Mouse (Mus musculus): ENCODE results near the gene Pde4c. TPM values are rescaled to one million over a fixed set of nuclear protein-coding genes. Genes with fewer than 3 reads are reported as not detected.

Gene Pde4c
- polyA plus RNA-seq, 1 experiment from 2014 or later, result 0.21 TPM

DNA sequence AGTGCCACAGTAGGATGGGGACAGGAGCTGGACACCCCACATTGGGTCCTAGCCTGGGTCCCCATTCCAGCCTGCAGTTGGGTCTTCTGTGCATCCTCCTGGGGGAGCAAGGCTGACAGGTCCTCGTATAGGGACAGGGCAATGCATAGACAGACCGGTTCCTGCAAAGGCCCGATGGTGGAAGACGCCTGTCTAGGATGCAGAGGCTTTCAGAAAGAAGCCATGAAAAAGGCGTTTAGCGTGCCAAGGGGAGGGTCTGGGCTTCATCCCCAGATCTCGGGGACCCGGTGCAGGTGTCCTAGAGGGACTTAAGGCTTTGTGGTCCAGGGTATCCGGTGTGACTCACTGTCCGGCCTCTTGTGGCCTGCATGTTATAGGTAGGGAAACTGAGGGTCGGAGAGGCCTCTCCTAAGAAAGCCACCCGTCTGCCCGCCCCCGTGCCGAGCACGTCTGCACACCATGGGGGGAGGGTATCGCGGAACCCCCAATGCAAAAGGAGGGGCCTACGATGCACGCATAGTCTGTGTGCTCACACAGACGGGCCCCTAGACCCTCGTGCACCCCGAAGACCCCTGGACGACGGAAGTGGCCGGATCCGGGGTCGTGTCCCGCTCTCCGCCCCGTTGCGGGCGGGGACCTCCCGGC, 52.5 kb downstream of the Pde4c start:
- Histone ChIP-seq H3K9me3 (no peaks in the 10 kb centered on the region), H3K27ac (peak overlapping the region; percentile 98), H3K9ac (peak overlapping the region; percentile 98), H3K36me3 (peaks cover 41% of the 10 kb centered on the region), H3K4me2 (replicated peaks) (peak overlapping the region; percentile 90), H3K4me3 (replicated peaks) (peak overlapping the region; percentile 82), H3K4me1 (replicated peaks) (peaks cover 46% of the 10 kb centered on the region), H3K27me3 (replicated peaks) (no peaks in the 10 kb centered on the region)
- 2% methylated on average over 34 of the region's 34 CpGs for WGBS
- peak; percentile 21 for ATAC-seq

DNA sequence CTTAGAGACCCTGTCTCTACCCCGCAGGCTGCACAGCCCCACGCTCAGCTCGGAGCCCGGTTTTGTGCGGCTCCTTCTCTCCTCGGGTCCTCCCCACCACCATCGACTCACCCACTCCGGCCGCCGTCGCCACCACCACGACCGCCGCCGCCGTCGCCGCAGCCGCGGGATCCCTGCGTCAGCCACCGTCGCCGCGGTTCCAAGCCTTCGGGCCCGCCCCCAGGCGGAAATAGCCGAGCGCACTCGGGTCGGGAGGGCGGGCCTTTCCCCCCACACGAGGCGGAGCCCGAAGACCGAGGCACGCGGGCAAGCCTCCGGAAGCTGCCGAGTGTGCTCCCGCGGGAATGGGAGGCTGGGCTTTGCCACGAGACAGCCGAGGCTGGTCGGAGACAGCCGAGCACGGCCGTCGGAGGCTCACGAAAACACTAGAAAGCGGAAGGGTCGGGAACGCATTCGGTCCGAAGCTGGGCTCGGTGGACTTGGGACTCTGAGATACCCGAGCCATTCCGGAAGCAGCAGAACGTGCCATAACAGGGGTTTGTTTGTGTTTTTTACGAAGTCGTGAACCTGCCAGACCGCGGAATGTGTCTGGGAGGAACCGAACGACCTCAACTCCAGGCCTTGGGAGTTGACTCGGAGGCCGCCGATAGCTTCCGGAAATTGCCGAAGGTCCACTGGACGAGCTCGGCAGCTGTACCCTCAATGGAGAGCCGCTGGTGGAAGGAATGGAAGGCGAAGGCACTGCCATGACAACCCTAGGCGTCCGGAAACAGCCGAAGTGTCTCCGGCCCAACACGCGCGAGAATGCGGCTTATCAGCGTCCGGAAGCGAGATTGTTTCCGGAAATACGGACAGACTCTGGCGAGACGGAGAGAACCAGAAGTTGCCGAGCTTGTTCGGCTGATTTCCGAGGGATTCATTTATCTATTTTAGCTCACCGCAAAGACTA, 53.2 kb downstream of the Pde4c start, which contains the start of gene Pik3r2:
Pik3r2 (minus strand) TSS at position 218 of the 949 bp plus-strand sequence.
- Histone ChIP-seq H3K4me3 (replicated peaks) (peak within 1 kb of the TSS; percentile 82), H3K4me2 (replicated peaks) (peak within 1 kb of the TSS; percentile 90), H3K4me1 (replicated peaks) (peaks cover 46% of the 10 kb centered on the region), H3K36me3 (peaks cover 35% of the 10 kb centered on the region), H3K27me3 (replicated peaks) (no peaks in the 10 kb centered on the region), H3K9ac (peak within 1 kb of the TSS; percentile 98), H3K9me3 (no peaks in the 10 kb centered on the region), H3K27ac (peak within 1 kb of the TSS; percentile 98)
- under 1% methylated on average over 92 of the region's 94 CpGs for WGBS
- ATAC-seq, result peak; percentile 94

DNA sequence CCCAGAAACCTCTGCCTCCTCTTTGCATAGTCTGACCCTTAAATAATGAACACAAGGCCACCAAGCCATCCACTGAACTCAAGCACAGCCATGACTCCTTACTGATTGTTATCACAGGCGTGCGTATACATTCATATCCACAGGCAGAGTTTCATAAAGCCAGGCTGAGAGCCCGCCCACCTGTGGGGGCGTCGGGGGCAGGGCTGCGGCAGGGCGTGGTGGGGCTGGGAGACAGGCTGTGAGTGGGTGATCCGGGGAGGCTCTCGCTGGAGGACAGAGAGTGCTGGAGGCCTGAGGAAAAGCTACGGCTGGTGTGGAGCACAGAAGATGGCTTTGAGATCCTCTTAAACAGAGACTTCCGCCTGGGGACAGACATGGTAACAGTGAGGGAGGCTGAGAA, 56.6 kb downstream of the Pde4c start:
- Histone ChIP-seq H3K9me3 (no peaks in the 10 kb centered on the region), H3K27ac (no peak overlapping the region), H3K27me3 (replicated peaks) (no peaks in the 10 kb centered on the region), H3K36me3 (peaks cover 44% of the 10 kb centered on the region), H3K9ac (no peak overlapping the region), H3K4me2 (replicated peaks) (no peak overlapping the region), H3K4me3 (replicated peaks) (no peak overlapping the region), H3K4me1 (replicated peaks) (peaks cover 18% of the 10 kb centered on the region)
- no peak for ATAC-seq
- WGBS, result 73% methylated on average over 11 of the region's 11 CpGs

DNA sequence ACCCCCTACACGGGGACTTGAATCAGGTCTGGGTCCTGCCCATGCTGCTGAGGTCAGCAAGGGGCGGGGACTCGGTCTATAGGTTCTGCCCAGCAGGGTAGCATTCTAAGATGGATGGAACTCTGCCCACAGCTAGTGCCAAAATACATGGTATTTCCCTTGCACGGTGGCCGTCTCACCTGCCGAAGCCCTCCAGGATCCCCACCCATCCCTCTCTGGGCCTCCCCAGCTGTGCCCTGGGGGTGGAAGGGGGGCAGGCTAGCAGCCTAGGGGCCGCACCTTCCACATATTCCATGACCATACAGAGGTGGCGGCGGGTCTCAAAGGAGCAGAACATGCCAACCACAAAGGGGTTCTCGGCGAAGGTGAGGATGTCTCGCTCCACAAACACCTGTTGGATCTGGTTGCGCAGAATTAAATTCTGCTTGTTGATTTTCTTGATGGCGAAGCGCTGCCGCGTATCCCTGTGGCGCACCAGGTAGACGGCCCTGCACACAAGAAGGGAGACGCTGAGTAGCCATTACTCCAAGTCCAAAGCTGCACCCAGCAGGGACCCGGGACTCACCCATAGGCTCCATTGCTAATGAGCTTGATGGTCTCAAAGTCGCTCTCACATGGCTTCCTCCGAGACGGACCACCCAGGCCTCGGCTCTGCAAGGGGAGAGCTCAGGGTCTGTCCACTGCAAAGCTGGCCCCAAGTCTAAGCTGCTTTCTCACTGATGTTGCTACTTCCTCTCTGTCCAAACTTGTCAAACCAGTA, 63.0 kb downstream of the Pde4c start:
- peaks cover 19% of the 10 kb centered on the region for H3K4me1 ChIP-seq (replicated peaks)
- no peak overlapping the region for H3K4me2 ChIP-seq (replicated peaks)
- H3K9ac ChIP-seq, result no peak overlapping the region
- H3K9me3 ChIP-seq, result no peaks in the 10 kb centered on the region
- H3K27ac ChIP-seq, result no peak overlapping the region
- peaks cover 44% of the 10 kb centered on the region for H3K36me3 ChIP-seq
- H3K4me3 ChIP-seq (replicated peaks), result no peak overlapping the region
- no peaks in the 10 kb centered on the region for H3K27me3 ChIP-seq (replicated peaks)
- 89% methylated on average over 25 of the region's 25 CpGs for WGBS
- ATAC-seq, result no peak

DNA sequence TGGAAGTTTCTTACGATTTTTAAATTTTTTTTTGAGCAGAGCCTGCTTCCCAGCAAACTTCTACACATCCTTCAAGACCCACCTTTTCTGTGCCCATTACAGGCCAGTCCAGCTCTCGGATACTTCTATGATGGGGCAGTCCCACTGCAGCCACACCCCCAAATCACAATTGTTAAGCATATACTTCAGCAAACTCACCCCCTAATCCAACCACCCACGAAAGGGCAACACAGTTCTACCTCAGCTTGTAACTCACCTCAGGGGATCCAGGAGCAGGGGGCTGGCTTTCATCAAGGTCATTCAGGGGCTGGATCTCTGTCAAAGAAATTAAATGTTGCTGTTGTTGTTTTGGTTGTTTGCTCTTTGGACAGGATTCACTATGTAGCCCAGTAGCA, 63.5 kb downstream of the Pde4c start:
- H3K4me2 ChIP-seq (replicated peaks), result peak overlapping the region; percentile 30; the same call in 1 of the 2 replicates
- no peak for ATAC-seq
- H3K4me1 ChIP-seq (replicated peaks), result peaks cover 25% of the 10 kb centered on the region
- H3K4me3 ChIP-seq (replicated peaks), result no peak overlapping the region
- H3K9ac ChIP-seq, result no peak overlapping the region
- 82% methylated on average over 3 of the region's 3 CpGs for WGBS
- peaks cover 44% of the 10 kb centered on the region for H3K36me3 ChIP-seq
- no peaks in the 10 kb centered on the region for H3K27me3 ChIP-seq (replicated peaks)
- H3K9me3 ChIP-seq, result no peaks in the 10 kb centered on the region
- H3K27ac ChIP-seq, result no peak overlapping the region

DNA sequence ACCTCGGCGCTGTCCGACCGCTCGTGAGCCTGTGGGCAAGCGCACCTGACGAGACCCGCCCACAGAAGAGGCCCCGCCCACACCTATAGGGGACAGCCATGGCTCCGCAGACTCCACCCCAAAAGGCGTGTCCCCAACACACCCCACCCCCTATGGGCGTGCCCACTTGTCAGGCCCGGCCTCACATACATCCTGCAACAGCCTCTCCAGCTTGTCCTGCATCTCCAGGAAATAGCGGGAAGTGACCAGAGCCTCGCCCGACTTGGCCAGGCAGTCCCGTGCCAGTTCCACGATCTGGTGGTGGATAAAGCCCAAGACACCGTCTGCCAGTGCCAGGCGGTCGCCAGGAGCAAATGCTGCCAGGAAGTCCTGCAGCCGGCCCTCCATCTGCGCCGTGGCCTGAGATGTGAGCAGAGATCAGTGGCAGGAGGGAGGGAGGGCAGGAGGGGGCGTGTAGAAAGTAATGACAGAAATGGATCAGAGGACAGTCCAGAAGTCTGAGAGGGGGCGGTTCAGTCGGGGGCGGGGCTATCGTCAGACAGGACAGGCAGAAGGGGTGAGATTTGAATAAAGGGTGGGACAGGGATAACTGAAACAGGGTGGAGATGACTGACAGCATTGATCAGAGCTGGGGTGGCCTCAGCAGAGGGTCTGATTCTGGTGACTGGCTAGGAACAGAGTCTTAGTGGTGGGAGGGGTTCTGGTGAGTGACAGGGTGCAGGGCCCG, 64.6 kb downstream of the Pde4c start:
- ATAC-seq, result peak; percentile 32
- peaks cover 41% of the 10 kb centered on the region for H3K36me3 ChIP-seq

DNA sequence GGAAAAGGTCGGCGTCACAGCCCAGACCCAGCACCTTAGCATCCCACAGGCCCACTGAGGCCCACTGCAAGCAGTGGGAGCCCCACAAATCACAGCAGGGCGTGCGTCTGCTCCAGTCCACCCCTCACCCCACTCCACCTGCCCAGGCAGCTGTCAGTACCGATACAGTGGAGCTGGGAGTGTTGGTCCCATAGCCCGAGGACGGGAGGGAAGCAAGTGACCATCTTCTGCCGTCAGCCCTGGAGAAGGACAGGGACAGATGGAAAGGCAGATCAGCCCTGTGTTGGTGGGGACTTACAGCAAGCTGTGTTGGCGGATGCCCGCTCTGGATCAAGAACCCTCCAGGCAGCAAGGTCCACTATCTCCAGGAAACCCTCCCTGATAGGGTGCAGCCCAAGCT, 65.5 kb downstream of the Pde4c start:
- H3K9ac ChIP-seq, result no peak overlapping the region
- H3K4me3 ChIP-seq (replicated peaks), result no peak overlapping the region
- H3K36me3 ChIP-seq, result peaks cover 31% of the 10 kb centered on the region
- H3K27ac ChIP-seq, result no peak overlapping the region
- no peak overlapping the region for H3K4me2 ChIP-seq (replicated peaks)
- H3K27me3 ChIP-seq (replicated peaks), result no peaks in the 10 kb centered on the region
- no peak for ATAC-seq
- H3K4me1 ChIP-seq (replicated peaks), result peaks cover 35% of the 10 kb centered on the region
- 85% methylated on average over 10 of the region's 10 CpGs for WGBS
- H3K9me3 ChIP-seq, result no peaks in the 10 kb centered on the region

More for the DNA sequence above, 64.6 kb downstream of the Pde4c start:
- Histone ChIP-seq H3K27me3 (replicated peaks) (no peaks in the 10 kb centered on the region), H3K4me2 (replicated peaks) (peak overlapping the region; percentile 30), H3K4me3 (replicated peaks) (no peak overlapping the region), H3K9ac (no peak overlapping the region), H3K4me1 (replicated peaks) (peaks cover 32% of the 10 kb centered on the region), H3K9me3 (no peaks in the 10 kb centered on the region), H3K27ac (0 out of 2 replicates have a peak overlapping the region, but pooled peaks have one; percentile 11)
- whole genome bisulfite sequencing, result 32% methylated on average over 30 of the region's 30 CpGs

DNA sequence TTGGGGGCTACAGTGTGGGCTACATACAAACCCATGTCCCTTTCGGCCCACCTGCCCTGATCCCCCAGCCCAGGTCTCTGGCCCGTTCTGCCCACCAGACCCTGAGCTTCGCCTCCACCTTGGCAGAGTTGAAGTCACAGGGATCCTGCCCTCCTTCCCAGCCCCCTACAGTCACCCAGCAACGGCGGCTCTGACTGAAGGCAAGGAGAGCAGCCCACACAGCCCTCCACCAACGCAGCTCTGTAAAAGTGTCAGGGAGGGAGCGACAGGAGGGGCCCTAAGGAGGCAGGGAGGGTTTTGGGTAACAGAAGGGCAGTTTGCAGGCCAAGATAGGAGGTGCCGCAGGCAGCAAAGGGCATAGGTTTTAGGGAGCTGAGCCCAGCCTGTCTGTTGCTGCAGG, 67.3 kb downstream of the Pde4c start:
- Histone ChIP-seq H3K4me1 (replicated peaks) (peaks cover 39% of the 10 kb centered on the region), H3K27ac (no peak overlapping the region), H3K36me3 (peaks cover 20% of the 10 kb centered on the region), H3K9ac (peak overlapping the region; percentile 93), H3K27me3 (replicated peaks) (no peaks in the 10 kb centered on the region), H3K4me2 (replicated peaks) (peak overlapping the region; percentile 94), H3K4me3 (replicated peaks) (peak overlapping the region; percentile 74), H3K9me3 (no peaks in the 10 kb centered on the region)
- 49% methylated on average over 8 of the region's 8 CpGs for WGBS
- no peak for ATAC-seq

DNA sequence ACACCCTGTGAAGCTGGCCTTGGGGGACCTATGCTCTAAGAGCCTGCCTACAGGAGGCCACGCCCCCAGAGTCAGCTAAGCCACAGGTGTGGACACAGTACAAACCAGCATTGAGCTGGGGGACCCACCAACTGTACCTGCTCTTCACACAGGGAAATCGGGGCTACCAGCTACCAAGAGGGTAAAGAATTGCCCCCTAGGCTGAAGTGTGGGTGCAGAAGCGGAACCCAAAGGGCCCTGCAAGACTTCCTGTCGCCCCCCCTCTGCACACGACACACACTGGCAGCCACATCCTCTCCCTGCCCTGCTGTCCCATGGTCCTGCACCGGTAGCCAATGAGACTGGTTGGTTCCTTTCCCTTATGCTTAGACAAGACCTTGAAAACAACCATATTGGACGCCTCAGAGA, 67.8 kb downstream of the Pde4c start:
- Histone ChIP-seq H3K27ac (no peak overlapping the region), H3K36me3 (peaks cover 15% of the 10 kb centered on the region), H3K4me3 (replicated peaks) (peak overlapping the region; percentile 74), H3K27me3 (replicated peaks) (no peaks in the 10 kb centered on the region), H3K9ac (peak overlapping the region; percentile 93), H3K4me1 (replicated peaks) (peaks cover 42% of the 10 kb centered on the region), H3K4me2 (replicated peaks) (peak overlapping the region; percentile 94), H3K9me3 (no peaks in the 10 kb centered on the region)
- no peak for ATAC-seq
- 53% methylated on average over 7 of the region's 7 CpGs for WGBS

DNA sequence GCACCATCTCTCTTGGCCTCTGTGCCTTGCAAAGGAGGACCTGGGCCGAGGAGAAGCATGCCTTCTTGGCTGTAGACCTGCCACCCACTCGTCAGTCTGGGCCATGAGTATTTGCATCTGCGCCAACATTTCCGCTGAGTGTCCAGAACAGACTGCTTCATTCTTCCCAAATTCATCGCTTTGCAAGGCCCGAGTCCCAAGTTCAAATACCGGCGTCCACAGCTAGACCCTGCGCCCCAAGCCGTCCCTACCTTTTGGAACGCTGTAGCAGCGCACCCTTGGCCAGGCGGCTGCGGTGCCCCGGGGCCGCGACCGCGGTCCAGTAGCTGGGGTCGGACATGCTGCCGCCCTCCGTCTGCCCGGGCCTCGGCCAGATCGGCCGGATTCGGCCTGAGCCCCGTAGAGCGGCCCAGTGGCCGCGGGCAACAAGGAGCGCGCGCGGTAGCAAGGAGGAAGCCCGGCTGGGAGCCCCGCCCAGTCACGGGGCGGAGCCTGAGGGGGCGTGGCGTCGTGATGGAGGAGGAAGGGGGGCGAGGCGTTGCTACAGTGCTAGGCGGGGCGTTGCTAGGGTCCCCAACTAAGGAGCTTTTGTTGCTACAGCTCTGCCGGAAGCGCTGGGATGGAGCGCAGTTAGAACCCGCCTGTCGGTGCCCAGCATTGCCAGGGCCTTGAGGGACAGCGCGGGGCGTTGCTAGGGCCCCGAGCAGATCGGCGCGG, 68.6 kb downstream of the Pde4c start:
- H3K4me3 ChIP-seq (replicated peaks), result peak overlapping the region; percentile 74
- H3K9ac ChIP-seq, result peak overlapping the region; percentile 93
- WGBS, result 3% methylated on average over 58 of the region's 58 CpGs
- peaks cover 45% of the 10 kb centered on the region for H3K4me1 ChIP-seq (replicated peaks)
- H3K9me3 ChIP-seq, result no peaks in the 10 kb centered on the region
- peak overlapping the region; percentile 80 for H3K27ac ChIP-seq
- H3K36me3 ChIP-seq, result peaks cover 11% of the 10 kb centered on the region; the same call in 1 of the 2 replicates
- ATAC-seq, result peak; percentile 76
- H3K4me2 ChIP-seq (replicated peaks), result peak overlapping the region; percentile 94
- no peaks in the 10 kb centered on the region for H3K27me3 ChIP-seq (replicated peaks)

DNA sequence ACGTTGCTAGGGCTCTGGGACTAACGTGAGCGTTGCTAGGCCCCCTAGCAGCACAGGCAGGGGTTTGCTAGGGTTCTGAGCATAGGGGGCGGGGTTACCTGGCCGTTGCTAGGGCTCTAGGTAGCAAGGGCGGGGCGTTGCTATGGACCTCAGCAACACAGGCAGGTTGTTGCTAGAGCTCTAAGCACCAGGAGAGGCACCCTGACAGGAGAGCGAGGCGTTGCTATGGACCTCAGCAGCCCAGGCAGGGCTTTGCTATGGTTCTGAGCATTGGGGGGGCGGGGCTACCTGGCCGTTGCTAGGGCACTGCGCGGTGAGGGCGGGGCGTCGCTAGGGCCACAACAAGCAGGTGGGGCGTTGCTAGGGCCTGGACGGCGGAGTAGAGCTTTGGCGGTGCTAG, 69.2 kb downstream of the Pde4c start:
- Histone ChIP-seq H3K27ac (peak overlapping the region; percentile 80), H3K4me2 (replicated peaks) (peak overlapping the region; percentile 94), H3K4me3 (replicated peaks) (peak overlapping the region; percentile 74), H3K9me3 (no peaks in the 10 kb centered on the region), H3K27me3 (replicated peaks) (no peaks in the 10 kb centered on the region), H3K4me1 (replicated peaks) (peaks cover 48% of the 10 kb centered on the region), H3K36me3 (peaks cover 11% of the 10 kb centered on the region; the same call in 1 of the 2 replicates), H3K9ac (peak overlapping the region; percentile 93; the same call in 1 of the 2 replicates)
- ATAC-seq, result peak; percentile 50
- under 1% methylated on average over 20 of the region's 20 CpGs for WGBS

Measured in intestine, embryonic 15.5 days (tissue).